Mouse (Mus musculus) myocyte (in vitro differentiated cells): ENCODE data around the gene Lgr5. TPM values are rescaled to one million over a fixed set of nuclear protein-coding genes. Genes with fewer than 3 reads are reported as not detected.

Experiments
- H3K27me3 ChIP-seq: one replicate; pipeline ENCODE4 v1.6.1; 2011; ENCODE audit not compliant: control insufficient read depth, insufficient read depth, insufficient read length
- H3K36me3 ChIP-seq: one replicate; pipeline ENCODE4 v1.6.1; 2011; ENCODE audit not compliant: control insufficient read depth, insufficient read depth
- H3K4me2 ChIP-seq: one replicate; pipeline ENCODE4 v1.6.1; 2011; ENCODE audit warnings: low read depth, control low read depth
- H3K4me3 ChIP-seq: one replicate; pipeline ENCODE4 v1.5.1; 2011; ENCODE audit warnings: mild to moderate bottlenecking, control low read depth, moderate library complexity
- H3K79me2 ChIP-seq: one replicate; pipeline ENCODE4 v1.6.1; 2011; ENCODE audit not compliant: control insufficient read depth, insufficient read depth
- H3ac ChIP-seq: one replicate; pipeline ENCODE4 v1.6.1; 2011; ENCODE audit not compliant: control insufficient read depth, insufficient read length
- CEBPB ChIP-seq: IDR thresholded peaks from 2 replicates; pipeline ENCODE4 v1.6.1; 2011; ENCODE audit warnings: mild to moderate bottlenecking, moderate library complexity; ENCODE audit not compliant: poor library complexity, insufficient read depth, severe bottlenecking
- E2F4 ChIP-seq: IDR thresholded peaks from one replicate; pipeline ENCODE4 v1.6.1; 2011; ENCODE audit warnings: mild to moderate bottlenecking, control low read depth, moderate library complexity; ENCODE audit not compliant: insufficient read depth
- MAX ChIP-seq: IDR thresholded peaks from one replicate; pipeline ENCODE4 v1.6.1; 2011; ENCODE audit warnings: low read depth, mild to moderate bottlenecking, control low read depth
- MYOD1 ChIP-seq, 3 experiments: IDR thresholded peaks; one replicate each; pipeline ENCODE4 v1.6.1; 2011; ENCODE audit warnings: control low read depth in 2 of 3, low read depth in 2 of 3, mild to moderate bottlenecking in 2 of 3, moderate library complexity in 1 of 3; ENCODE audit not compliant: insufficient read length in 2 of 3, control insufficient read depth in 1 of 3
- MYOG ChIP-seq, 3 experiments: IDR thresholded peaks; one replicate each; pipeline ENCODE4 v1.6.1; 2011; ENCODE audit warnings: control low read depth in 2 of 3, low read depth in 2 of 3, mild to moderate bottlenecking in 2 of 3; ENCODE audit not compliant: insufficient read length in 2 of 3, control insufficient read depth in 1 of 3, insufficient read depth in 1 of 3
- POLR2A ChIP-seq: IDR thresholded peaks from one replicate; pipeline ENCODE4 v1.6.1; 2011; ENCODE audit warnings: low read depth, mild to moderate bottlenecking, control low read depth, moderate library complexity; ENCODE audit not compliant: insufficient read length
- POLR2AphosphoS2 ChIP-seq: IDR thresholded peaks from one replicate; pipeline ENCODE4 v1.6.1; 2011; ENCODE audit warnings: low read depth, control low read depth; ENCODE audit not compliant: insufficient read length
- REST ChIP-seq: IDR thresholded peaks from one replicate; pipeline ENCODE4 v1.6.1; 2011; ENCODE audit warnings: mild to moderate bottlenecking, control low read depth, moderate library complexity; ENCODE audit not compliant: insufficient read depth, insufficient read length
- SRF ChIP-seq: IDR thresholded peaks from one replicate; pipeline ENCODE4 v1.6.1; 2011; ENCODE audit warnings: low read depth; ENCODE audit not compliant: control insufficient read depth, insufficient read length
- TCF12 ChIP-seq: IDR thresholded peaks from one replicate; pipeline ENCODE4 v1.6.1; 2011; ENCODE audit warnings: mild to moderate bottlenecking, control low read depth; ENCODE audit not compliant: poor library complexity, insufficient read depth, severe bottlenecking
- TCF3 ChIP-seq: IDR thresholded peaks from one replicate; pipeline ENCODE4 v1.6.1; 2011; ENCODE audit warnings: low read depth, control low read depth; ENCODE audit not compliant: insufficient read length
- USF1 ChIP-seq: IDR thresholded peaks from one replicate; pipeline ENCODE4 v1.6.1; 2011; ENCODE audit warnings: low read depth, mild to moderate bottlenecking, control low read depth, moderate library complexity
- polyA plus RNA-seq: library from polyadenylated mRNA; unstranded; fragments of >200 nt; fragmentation: generic; extraction: Trizol; gene quantifications from one replicate; pipeline ENCODE4 v1.2.1, GENCODE M21; 2012; ENCODE audit warnings: missing spikeins

Gene Lgr5
- polyA plus RNA-seq, 1 experiment: 0.07 TPM

- Histone ChIP-seq H3K4me3 (no peak overlapping the region), H3K27me3 (peaks cover 6% of the 10 kb centered on the region), H3ac (no peak overlapping the region), H3K4me2 (no peak overlapping the region), H3K79me2 (no peaks in the 10 kb centered on the region), H3K36me3 (no peaks in the 10 kb centered on the region)
- no peak for TF ChIP-seq REST
- no peak for TF ChIP-seq USF1
- TF ChIP-seq TCF3: no peak
- TF ChIP-seq E2F4: no peak
- no peak for TF ChIP-seq TCF12
- TF ChIP-seq POLR2AphosphoS2: no peak
- no peak for TF ChIP-seq SRF
- TF ChIP-seq CEBPB: no peak
- no peak for TF ChIP-seq MYOD1 (IDR thresholded peaks at IDR 0.05; ENCODE audit: control insufficient read depth in 1 of 3, insufficient read length in 2 of 3, low read depth in 2 of 3)
- no peak for TF ChIP-seq MYOG (IDR thresholded peaks at IDR 0.05; ENCODE audit: control insufficient read depth in 1 of 3, insufficient read depth in 1 of 3, insufficient read length in 2 of 3, low read depth in 2 of 3)
- no peak for TF ChIP-seq POLR2A
- no peak for TF ChIP-seq MAX
Measured at GRCm38 (mm10) chr10:115465778-115466177, 121.8 kb downstream of the Lgr5 start.

DNA sequence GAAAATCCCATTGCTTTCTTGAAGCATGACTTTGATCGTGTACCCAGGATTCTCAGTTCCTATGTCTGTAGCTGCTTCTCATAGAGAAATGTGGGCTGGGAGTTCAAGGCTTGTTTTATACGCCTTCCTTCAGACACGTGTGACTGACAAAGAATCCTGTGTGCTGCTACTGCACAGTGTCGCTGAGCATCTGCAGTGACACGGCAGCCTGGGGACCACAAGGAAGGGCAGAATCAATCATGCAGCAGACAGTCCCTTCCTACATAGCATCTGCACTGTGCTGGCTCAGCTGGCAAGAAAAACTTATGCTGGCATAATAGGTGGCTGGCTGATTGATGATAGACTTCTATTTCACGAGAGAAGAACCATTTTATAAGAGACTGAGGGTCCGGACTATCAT is 122.5 kb downstream of the Lgr5 start:
- no peaks in the 10 kb centered on the region for H3K36me3 ChIP-seq
- H3K79me2 ChIP-seq: no peaks in the 10 kb centered on the region

DNA sequence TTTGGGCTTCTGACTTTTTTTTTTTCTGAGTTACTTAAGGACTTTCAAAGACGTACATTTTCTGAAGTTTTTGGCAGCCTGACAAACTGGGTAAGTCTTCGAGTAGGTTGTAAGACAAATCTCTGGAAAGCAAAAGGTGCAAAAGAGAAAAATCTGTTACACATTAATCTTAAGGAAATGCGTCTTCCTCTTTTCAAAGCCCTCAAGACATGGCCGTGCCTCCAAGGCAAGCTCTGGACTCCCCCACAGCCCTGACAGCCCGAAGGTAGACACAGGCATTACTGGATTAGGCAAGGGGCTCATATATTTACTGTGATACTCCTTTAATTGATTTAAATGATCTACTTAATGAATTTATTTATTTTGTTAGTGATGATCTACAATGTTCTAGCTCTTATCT is 124.9 kb downstream of the Lgr5 start:
- Histone ChIP-seq H3K4me2 (no peak overlapping the region), H3K27me3 (peaks cover 6% of the 10 kb centered on the region), H3K36me3 (no peaks in the 10 kb centered on the region), H3K4me3 (no peak overlapping the region), H3ac (no peak overlapping the region), H3K79me2 (no peaks in the 10 kb centered on the region)
- TF ChIP-seq TCF3: no peak
- no peak for TF ChIP-seq SRF
- no peak for TF ChIP-seq REST
- TF ChIP-seq TCF12: no peak
- TF ChIP-seq POLR2A: no peak
- no peak for TF ChIP-seq MAX
- no peak for TF ChIP-seq E2F4
- TF ChIP-seq CEBPB: no peak
- no peak for TF ChIP-seq MYOD1 (IDR thresholded peaks at IDR 0.05; ENCODE audit: control insufficient read depth in 1 of 3, insufficient read length in 2 of 3, low read depth in 2 of 3)
- TF ChIP-seq POLR2AphosphoS2: no peak
- no peak for TF ChIP-seq USF1
- no peak for TF ChIP-seq MYOG (IDR thresholded peaks at IDR 0.05; ENCODE audit: control insufficient read depth in 1 of 3, insufficient read depth in 1 of 3, insufficient read length in 2 of 3, low read depth in 2 of 3)

More for the DNA sequence above, 122.5 kb downstream of the Lgr5 start:
- Histone ChIP-seq H3K4me2 (no peak overlapping the region), H3K4me3 (no peak overlapping the region), H3K27me3 (peaks cover 6% of the 10 kb centered on the region), H3ac (no peak overlapping the region)
- TF ChIP-seq SRF (no peak), POLR2A (no peak), POLR2AphosphoS2 (no peak), MAX (no peak), CEBPB (no peak), MYOG (IDR thresholded peaks at IDR 0.05; ENCODE audit: control insufficient read depth in 1 of 3, insufficient read depth in 1 of 3, insufficient read length in 2 of 3, low read depth in 2 of 3) (no peak), USF1 (no peak), E2F4 (no peak), MYOD1 (IDR thresholded peaks at IDR 0.05; ENCODE audit: control insufficient read depth in 1 of 3, insufficient read length in 2 of 3, low read depth in 2 of 3) (no peak), TCF12 (no peak), TCF3 (no peak), REST (no peak)

DNA sequence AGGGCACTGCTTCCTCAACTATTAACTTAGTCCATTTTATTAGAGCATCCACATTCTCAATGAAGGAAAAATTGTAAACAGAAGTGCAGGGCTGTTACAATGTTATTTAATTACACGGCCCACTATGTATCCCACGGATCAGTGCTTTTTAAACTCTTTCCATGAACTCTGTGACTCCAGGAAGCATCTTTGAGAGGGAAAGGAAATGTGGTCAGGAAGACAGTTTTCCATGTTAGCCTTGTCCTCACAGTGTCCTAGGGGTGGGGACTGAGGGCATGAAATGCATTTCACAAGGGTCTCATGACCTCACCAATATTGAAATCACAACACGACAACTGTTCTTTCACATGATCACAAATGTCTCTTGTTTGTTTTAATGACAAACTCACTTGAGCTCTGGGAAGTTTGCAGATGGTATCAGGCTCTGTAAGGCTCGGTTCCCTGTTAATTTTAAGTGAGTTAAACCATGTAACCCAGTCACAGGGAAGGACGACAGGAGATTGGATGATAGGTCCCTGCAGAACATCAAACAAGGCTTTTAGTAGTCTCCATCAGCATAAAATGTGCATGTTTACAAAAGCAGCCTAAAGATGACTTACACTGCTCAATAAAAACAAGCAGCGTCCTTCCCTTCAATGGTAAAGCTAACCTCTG is 130.1 kb downstream of the Lgr5 start:
- Histone ChIP-seq H3K27me3 (peaks cover 6% of the 10 kb centered on the region), H3K4me2 (no peak overlapping the region), H3ac (no peak overlapping the region), H3K79me2 (no peaks in the 10 kb centered on the region), H3K4me3 (no peak overlapping the region), H3K36me3 (no peaks in the 10 kb centered on the region)
- TF ChIP-seq MYOD1 (IDR thresholded peaks at IDR 0.05; ENCODE audit: control insufficient read depth in 1 of 3, insufficient read length in 2 of 3, low read depth in 2 of 3): no peak
- TF ChIP-seq MAX: no peak
- no peak for TF ChIP-seq POLR2A
- TF ChIP-seq TCF12: no peak
- TF ChIP-seq USF1: no peak
- no peak for TF ChIP-seq E2F4
- TF ChIP-seq POLR2AphosphoS2: no peak

GRCm38 (mm10) chr10:115448614-115449013 is 139.0 kb downstream of the Lgr5 start:
- TF ChIP-seq MYOG (IDR thresholded peaks at IDR 0.05; ENCODE audit: control insufficient read depth in 1 of 3, insufficient read depth in 1 of 3, insufficient read length in 2 of 3, low read depth in 2 of 3): no peak
- no peak for TF ChIP-seq USF1
- no peak for TF ChIP-seq E2F4
- TF ChIP-seq POLR2A: no peak
- TF ChIP-seq MYOD1 (IDR thresholded peaks at IDR 0.05; ENCODE audit: control insufficient read depth in 1 of 3, insufficient read length in 2 of 3, low read depth in 2 of 3): no peak
- no peak for TF ChIP-seq POLR2AphosphoS2
- no peak for TF ChIP-seq TCF3
- no peak for TF ChIP-seq TCF12
- no peak for TF ChIP-seq SRF
- Histone ChIP-seq H3K27me3 (peaks cover 4% of the 10 kb centered on the region), H3ac (no peak overlapping the region), H3K36me3 (no peaks in the 10 kb centered on the region), H3K4me2 (no peak overlapping the region), H3K4me3 (no peak overlapping the region), H3K79me2 (no peaks in the 10 kb centered on the region)
